Mouse (Mus musculus) hematopoietic stem cell, adult 5-6 weeks (primary cell): Measurements from ENCODE around the gene Sesn1. TPM values are rescaled to one million over a fixed set of nuclear protein-coding genes. Genes with fewer than 3 reads are reported as not detected.

Source experiments
- ATAC-seq, 2 experiments: fragments of 125-278 bp in 1 of 2; replicated peaks in 1 of 2; 2 replicates each; pipeline ENCODE4 v1.8.0; 2016 to 2017; ENCODE audit warnings: inconsistent platforms in 2 of 2, mild to moderate bottlenecking in 2 of 2, moderate number of reproducible peaks in 2 of 2, low read depth in 1 of 2, moderate TSS enrichment in 1 of 2; ENCODE audit not compliant: low FRiP score in 2 of 2, poor library complexity in 2 of 2, severe bottlenecking in 2 of 2, insufficient read depth in 1 of 2, low TSS enrichment in 1 of 2
- total RNA-seq: library from RNA; stranded (forward); fragments of 172-1452, 232-1000 nt; gene quantifications from 2 replicates; pipeline ENCODE4 v1.2.3, GENCODE M21; 2017

Sesn1 gene
- total RNA-seq, 1 experiment from 2014 or later = 58.3 TPM

GRCm38 (mm10) chr10:41887080-41887821 is 77.5 kb downstream of the Sesn1 start:
- peak; percentile 77 to 81 for ATAC-seq

- ATAC-seq = peak; percentile 64 to 68; a peak in 3 of 4 replicates
Observed at GRCm38 (mm10) chr10:41888365-41888941, 78.7 kb downstream of the Sesn1 start.

GRCm38 (mm10) chr10:41889566-41889965 is 79.8 kb downstream of the Sesn1 start:
- ATAC-seq = no peak

GRCm38 (mm10) chr10:41890537-41890936 is 80.8 kb downstream of the Sesn1 start:
- ATAC-seq = no peak

GRCm38 (mm10) chr10:41891312-41891711 is 81.6 kb downstream of the Sesn1 start:
- no peak for ATAC-seq

GRCm38 (mm10) chr10:41893433-41894411 is 84.0 kb downstream of the Sesn1 start:
- ATAC-seq = peak in 1 of 2 experiments; percentile 29; a peak in 2 of 4 replicates

- no peak for ATAC-seq
Observed at GRCm38 (mm10) chr10:41896425-41896824, 86.7 kb downstream of the Sesn1 start.

- no peak for ATAC-seq
Observed at GRCm38 (mm10) chr10:41896865-41897264, 87.1 kb downstream of the Sesn1 start.

- ATAC-seq = no peak
Observed at GRCm38 (mm10) chr10:41901456-41901855, 91.7 kb downstream of the Sesn1 start.

GRCm38 (mm10) chr10:41901864-41902263 is 92.1 kb downstream of the Sesn1 start:
- ATAC-seq = no peak

GRCm38 (mm10) chr10:41907473-41907872 is 97.7 kb downstream of the Sesn1 start:
- no peak for ATAC-seq

- ATAC-seq = no peak
Observed at GRCm38 (mm10) chr10:41907950-41908349, 98.2 kb downstream of the Sesn1 start.

GRCm38 (mm10) chr10:41908899-41909298 is 99.2 kb downstream of the Sesn1 start:
- no peak for ATAC-seq

GRCm38 (mm10) chr10:41912290-41912994 is 102.7 kb downstream of the Sesn1 start:
- ATAC-seq = no peak; a peak in 2 of 4 replicates

- no peak for ATAC-seq
Observed at GRCm38 (mm10) chr10:41926726-41927125, 117.0 kb downstream of the Sesn1 start.

GRCm38 (mm10) chr10:41930966-41931365 is 121.2 kb downstream of the Sesn1 start:
- no peak for ATAC-seq

- no peak for ATAC-seq
Observed at GRCm38 (mm10) chr10:41931962-41932361, 122.2 kb downstream of the Sesn1 start.
